In the genomic region with DNA sequence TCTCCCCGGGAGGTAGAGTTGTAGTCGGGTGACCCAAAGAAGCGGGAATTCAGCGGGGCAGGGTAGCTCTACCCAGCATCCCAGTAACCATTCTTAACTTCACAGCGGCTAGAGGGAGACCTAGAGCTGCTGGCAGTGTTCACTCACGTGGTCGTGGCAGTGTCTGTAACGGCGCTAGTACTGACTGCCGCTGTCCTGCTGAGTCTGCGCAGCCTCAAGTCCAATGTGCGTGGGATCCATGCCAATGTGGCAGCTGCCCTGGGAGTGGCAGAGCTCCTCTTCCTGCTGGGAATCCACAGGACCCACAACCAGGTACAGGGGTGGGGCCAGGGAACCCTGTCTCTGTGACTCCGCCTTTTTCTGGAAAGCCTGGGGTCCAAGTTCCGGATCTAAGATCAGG, we compare ENCODE assay signal across 9 mouse cellular contexts. TPM values are rescaled to one million over a fixed set of nuclear protein-coding genes. Genes with fewer than 3 reads are reported as not detected.
A peak's percentile ranks its signal among the peaks of the same experiment; 100 is the strongest.
DNase-seq lines count a peak whose midpoint lies in the region; ATAC-seq and TF ChIP-seq lines count a peak whose summit lies in the region.
"Had no signal": no experiment of that assay in that cellular context is flagged by ENCODE, and none has a peak within 500 bp of the region (broad histone marks: within the 10 kb centered on the region; RNA-seq: fewer than 3 reads in every experiment).

No protein-coding gene starts in this region.

- peaks cover 95% of the 10 kb centered on the region for H3K36me3 ChIP-seq in neural tube, embryonic 12.5 days
- no peaks in the 10 kb centered on the region for H3K36me3 ChIP-seq in embryonic facial prominence, embryonic 14.5 days (ENCODE audit: control insufficient read depth, insufficient read depth, low read length)
- no peaks in the 10 kb centered on the region for H3K36me3 ChIP-seq in heart, embryonic 15.5 days
- no peaks in the 10 kb centered on the region for H3K36me3 ChIP-seq in liver, postnatal 0 days (replicated peaks; ENCODE audit: insufficient read depth, low read length)

- H3K9ac ChIP-seq in neural tube, embryonic 12.5 days = no peak overlapping the region
- H3K9ac ChIP-seq in embryonic facial prominence, embryonic 14.5 days (ENCODE audit: low read depth, low read length) = 0 out of 2 replicates have a peak overlapping the region, but pooled peaks have one; percentile 5
- no peak overlapping the region for H3K9ac ChIP-seq in heart, embryonic 15.5 days
- no peak overlapping the region for H3K9ac ChIP-seq in liver, postnatal 0 days (replicated peaks)

- no peaks in the 10 kb centered on the region for H3K4me1 ChIP-seq in neural tube, embryonic 12.5 days
- H3K4me1 ChIP-seq in embryonic facial prominence, embryonic 14.5 days (ENCODE audit: control insufficient read depth, insufficient read depth, low read length) = no peaks in the 10 kb centered on the region
- peaks cover 6% of the 10 kb centered on the region for H3K4me1 ChIP-seq in heart, embryonic 15.5 days (replicated peaks)
- H3K4me1 ChIP-seq in liver, postnatal 0 days (ENCODE audit: insufficient read depth) = no peaks in the 10 kb centered on the region

- peak overlapping the region; percentile 30 for H3K4me2 ChIP-seq in neural tube, embryonic 12.5 days (replicated peaks)
- peak overlapping the region; percentile 16 for H3K4me2 ChIP-seq in embryonic facial prominence, embryonic 14.5 days (ENCODE audit: low read depth, low read length)
- H3K4me2 ChIP-seq in heart, embryonic 15.5 days = peak overlapping the region; percentile 43
- H3K4me2 ChIP-seq in liver, postnatal 0 days (ENCODE audit: low read depth, low read length) = no peak overlapping the region

- no peak for DNase-seq in neural tube, embryonic 10.5 days (ENCODE audit: extremely low spot score, low spot score)
- peak; percentile 53 for DNase-seq in embryonic facial prominence, embryonic 14.5 days (ENCODE audit: low spot score)
- DNase-seq in kidney, postnatal 25 days = peak; percentile 87 to 94
- peak; percentile 55 for DNase-seq in liver, postnatal 0 days
- peak; percentile 63 for DNase-seq in right cerebral cortex, postnatal 25 days
- no peak for DNase-seq in thymus, postnatal 14 days

- no peak overlapping the region for H3K4me3 ChIP-seq in neural tube, embryonic 12.5 days
- no peak overlapping the region for H3K4me3 ChIP-seq in embryonic facial prominence, embryonic 14.5 days (ENCODE audit: low read depth, low read length)
- H3K4me3 ChIP-seq in heart, embryonic 15.5 days = no peak overlapping the region
- no peak overlapping the region for H3K4me3 ChIP-seq in liver, postnatal 0 days (ENCODE audit: low read depth, low read length)

- no peaks in the 10 kb centered on the region for H3K27me3 ChIP-seq in neural tube, embryonic 12.5 days (replicated peaks)
- no peaks in the 10 kb centered on the region for H3K27me3 ChIP-seq in embryonic facial prominence, embryonic 14.5 days (replicated peaks; ENCODE audit: control insufficient read depth, insufficient read depth, low read length)
- H3K27me3 ChIP-seq in heart, embryonic 15.5 days = peaks cover 37% of the 10 kb centered on the region
- H3K27me3 ChIP-seq in liver, postnatal 0 days (ENCODE audit: insufficient read depth, low read length) = no peaks in the 10 kb centered on the region

- TF ChIP-seq EP300 in liver, postnatal 0 days (IDR thresholded peaks at IDR 0.05; ENCODE audit: low read depth) = no peak

- ATAC-seq in neural tube, embryonic 12.5 days (ENCODE audit: low FRiP score, low read depth) = 0 out of 2 replicates have a peak, but pooled peaks have one; percentile 15
- peak; percentile 62; the same call in 1 of the 2 replicates for ATAC-seq in embryonic facial prominence, embryonic 14.5 days (ENCODE audit: low read depth)
- no peak; the same call in 1 of the 2 replicates for ATAC-seq in heart, embryonic 15.5 days (replicated peaks; ENCODE audit: insufficient number of reproducible peaks, insufficient read depth, low FRiP score, low read depth)
- ATAC-seq in liver, postnatal 0 days = peak; percentile 77
- ATAC-seq: Patski had no signal

- peak; percentile 53 for TF ChIP-seq CTCF in liver, postnatal 0 days (IDR thresholded peaks at IDR 0.05; ENCODE audit: low read depth)

- H3K27ac ChIP-seq in neural tube, embryonic 12.5 days = no peak overlapping the region
- H3K27ac ChIP-seq in embryonic facial prominence, embryonic 14.5 days (replicated peaks; ENCODE audit: low read depth, low read length) = no peak overlapping the region
- H3K27ac ChIP-seq in heart, embryonic 15.5 days = no peak overlapping the region
- H3K27ac ChIP-seq in liver, postnatal 0 days (ENCODE audit: low read depth) = no peak overlapping the region

- 19% methylated on average over 14 of the region's 14 CpGs for WGBS in neural tube, embryonic 12.5 days
- WGBS in embryonic facial prominence, embryonic 14.5 days = 19% methylated on average over 14 of the region's 14 CpGs
- WGBS in heart, embryonic 15.5 days = 11% methylated on average over 14 of the region's 14 CpGs
- 16% methylated on average over 14 of the region's 14 CpGs for WGBS in liver, postnatal 0 days (ENCODE audit: insufficient replicate concordance)

- no peaks in the 10 kb centered on the region for H3K9me3 ChIP-seq in neural tube, embryonic 12.5 days
- H3K9me3 ChIP-seq in embryonic facial prominence, embryonic 14.5 days (ENCODE audit: control insufficient read depth, low read length) = no peaks in the 10 kb centered on the region
- no peaks in the 10 kb centered on the region for H3K9me3 ChIP-seq in heart, embryonic 15.5 days (replicated peaks)
- H3K9me3 ChIP-seq in liver, postnatal 0 days (ENCODE audit: low read length) = no peaks in the 10 kb centered on the region

RNA-seq across cellular contexts. Expression of gene Slc26a6, which starts 10.1 kb away (rescaled TPM):
- 10.8 and 11.9 TPM in 2 replicates for polyA plus RNA-seq in neural tube, embryonic 12.5 days (2016; fragmentation: Nextera tagmentation; extraction: Ambion mirVana)
- 14.3 and 15.4 TPM in 2 replicates for polyA plus RNA-seq in embryonic facial prominence, embryonic 14.5 days (2014; fragmentation: Nextera tagmentation; extraction: Ambion mirVana)
- 5.5 and 6.9 TPM in 2 replicates for polyA plus RNA-seq in heart, embryonic 15.5 days (2015; fragmentation: Nextera tagmentation; extraction: Ambion mirVana)
- 2.4 TPM in 2 replicates for polyA plus RNA-seq in liver, postnatal 0 days (2015; fragmentation: Nextera tagmentation; extraction: Ambion mirVana)

RNA-seq across cellular contexts. Expression of gene Celsr3, which starts 16.9 kb away (rescaled TPM):
- polyA plus RNA-seq in neural tube, embryonic 12.5 days (2016; fragmentation: Nextera tagmentation; extraction: Ambion mirVana) = 12.1 and 14.3 TPM in 2 replicates
- 0.66 and 0.70 TPM in 2 replicates for polyA plus RNA-seq in embryonic facial prominence, embryonic 14.5 days (2014; fragmentation: Nextera tagmentation; extraction: Ambion mirVana)
- 0.06 and 0.22 TPM in 2 replicates for polyA plus RNA-seq in heart, embryonic 15.5 days (2015; fragmentation: Nextera tagmentation; extraction: Ambion mirVana)
- polyA plus RNA-seq in liver, postnatal 0 days (2015; fragmentation: Nextera tagmentation; extraction: Ambion mirVana) = 0.09 and 0.23 TPM in 2 replicates

RNA-seq across cellular contexts. Expression of gene Nckipsd, which starts 34.8 kb away (rescaled TPM):
- polyA plus RNA-seq in neural tube, embryonic 12.5 days (2016; fragmentation: Nextera tagmentation; extraction: Ambion mirVana) = 16.4 and 23.6 TPM in 2 replicates
- polyA plus RNA-seq in embryonic facial prominence, embryonic 14.5 days (2014; fragmentation: Nextera tagmentation; extraction: Ambion mirVana) = 12.2 and 16.8 TPM in 2 replicates
- 9.7 and 14.5 TPM in 2 replicates for polyA plus RNA-seq in heart, embryonic 15.5 days (2015; fragmentation: Nextera tagmentation; extraction: Ambion mirVana)
- 4.5 TPM in 2 replicates for polyA plus RNA-seq in liver, postnatal 0 days (2015; fragmentation: Nextera tagmentation; extraction: Ambion mirVana)

RNA-seq across cellular contexts. Expression of gene Ip6k2, which starts 59.4 kb away (rescaled TPM):
- polyA plus RNA-seq in neural tube, embryonic 12.5 days (2016; fragmentation: Nextera tagmentation; extraction: Ambion mirVana) = 167 and 170 TPM in 2 replicates
- 74.7 and 103 TPM in 2 replicates for polyA plus RNA-seq in embryonic facial prominence, embryonic 14.5 days (2014; fragmentation: Nextera tagmentation; extraction: Ambion mirVana)
- 28.8 and 36.3 TPM in 2 replicates for polyA plus RNA-seq in heart, embryonic 15.5 days (2015; fragmentation: Nextera tagmentation; extraction: Ambion mirVana)
- polyA plus RNA-seq in liver, postnatal 0 days (2015; fragmentation: Nextera tagmentation; extraction: Ambion mirVana) = 12.4 and 18.6 TPM in 2 replicates

Comparison
In these comparisons a context has a peak if more than half of its experiments do, and no peak if none do; other contexts are left out.
1. DNase-seq: peak in embryonic facial prominence, embryonic 14.5 days (single experiment), kidney, postnatal 25 days (2 of 2), liver, postnatal 0 days (single experiment) and right cerebral cortex, postnatal 25 days (single experiment); none in neural tube, embryonic 10.5 days (single experiment) and thymus, postnatal 14 days (single experiment).